Mouse (Mus musculus) lung, postnatal 0 days (tissue): Measurements from ENCODE around the gene Gtdc1.

Experiments used
- CTCF ChIP-seq: IDR thresholded peaks from 2 replicates; pipeline ENCODE4 v1.5.1; 2016; ENCODE audit warnings: antibody characterized with exemption, mild to moderate bottlenecking
- EP300 ChIP-seq: IDR thresholded peaks from 2 replicates; pipeline ENCODE4 v1.6.1; 2016; ENCODE audit warnings: antibody characterized with exemption, mild to moderate bottlenecking, control low read depth

- no peak for TF ChIP-seq CTCF
- TF ChIP-seq EP300: no peak
Measured at GRCm38 (mm10) chr2:44954180-44954579, 26.7 kb upstream of the Gtdc1 start.
